Mouse (Mus musculus) hindbrain, embryonic 10.5 days (tissue): ENCODE data around the gene Lag3. TPM values are rescaled to one million over a fixed set of nuclear protein-coding genes. Genes with fewer than 3 reads are reported as not detected.

Experiments
- DNase-seq: peaks from one replicate; pipeline ENCODE4 v3.0.0-alpha.2; 2017; ENCODE audit warnings: low spot score
- H3K27ac ChIP-seq: fragments of 300-500 bp; sonication (generic); 2 replicates; pipeline ENCODE4 v1.5.1; 2016; ENCODE audit warnings: mild to moderate bottlenecking, moderate library complexity
- H3K27me3 ChIP-seq: fragments of 300-500 bp; sonication (generic); 2 replicates; pipeline ENCODE4 v1.6.1; 2016; ENCODE audit warnings: mild to moderate bottlenecking; ENCODE audit not compliant: poor library complexity, insufficient read depth, severe bottlenecking
- H3K36me3 ChIP-seq: fragments of 300-500 bp; sonication (generic); 2 replicates; pipeline ENCODE4 v1.6.1; 2016; ENCODE audit warnings: mild to moderate bottlenecking, moderate library complexity
- H3K4me1 ChIP-seq: fragments of 300-500 bp; sonication (generic); replicated peaks from 2 replicates; pipeline ENCODE4 v1.6.1; 2016; ENCODE audit warnings: mild to moderate bottlenecking
- H3K4me3 ChIP-seq: fragments of 300-500 bp; sonication (generic); 2 replicates; pipeline ENCODE4 v1.5.1; 2016; ENCODE audit warnings: mild to moderate bottlenecking, moderate library complexity
- H3K9me3 ChIP-seq: fragments of 300-500 bp; sonication (generic); 2 replicates; pipeline ENCODE4 v1.6.1; 2016; ENCODE audit warnings: mild to moderate bottlenecking, moderate library complexity
- WGBS: fragments of 180-500 bp; shearing (Covaris S2); methylation state at CpG from one replicate; pipeline ENCODE4 v1.1.7; 2016; 5-methylcytosine and 5-hydroxymethylcytosine counted together
- polyA plus RNA-seq: library from polyadenylated mRNA; unstranded; fragments of >200 nt; fragmentation: Nextera tagmentation; extraction: Ambion mirVana; gene quantifications from 2 replicates; pipeline ENCODE4 v1.2.1, GENCODE M21; 2016

The Lag3 gene
- polyA plus RNA-seq, 1 experiment from 2014 or later: 1.3 TPM

GRCm38 (mm10) chr6:124932314-124932695 is 20.8 kb upstream of the Lag3 start:
- H3K27me3 ChIP-seq: no peaks in the 10 kb centered on the region
- peaks cover 37% of the 10 kb centered on the region for H3K4me1 ChIP-seq
- WGBS: 60% methylated on average over 12 of the region's 12 CpGs
- H3K9me3 ChIP-seq: 0 out of 2 replicates have a peak, but pooled peaks cover 3% of the 10 kb centered on the region
- peaks cover 50% of the 10 kb centered on the region for H3K36me3 ChIP-seq
- DNase-seq: no peak
- peak overlapping the region; percentile 88 for H3K4me3 ChIP-seq
- peak overlapping the region; percentile 95 for H3K27ac ChIP-seq

- H3K9me3 ChIP-seq: 0 out of 2 replicates have a peak, but pooled peaks cover 3% of the 10 kb centered on the region
- H3K36me3 ChIP-seq: peaks cover 44% of the 10 kb centered on the region
- no peak for DNase-seq
- peaks cover 37% of the 10 kb centered on the region for H3K4me1 ChIP-seq
- no peaks in the 10 kb centered on the region for H3K27me3 ChIP-seq
- H3K27ac ChIP-seq: peak overlapping the region; percentile 95
- peak overlapping the region; percentile 88 for H3K4me3 ChIP-seq
- WGBS: 1% methylated on average over 48 of the region's 48 CpGs
Measured at GRCm38 (mm10) chr6:124931525-124932313, 20.2 kb upstream of the Lag3 start.

- H3K27ac ChIP-seq: peak within 1 kb of the TSS; percentile 95
- WGBS: 1% methylated on average over 58 of the region's 64 CpGs
Measured at GRCm38 (mm10) chr6:124930754-124931524, 19.4 kb upstream of the Lag3 start, which contains the start of gene Mlf2. Gene Mlf2 (plus strand): TSS chr6:124931386.

GRCm38 (mm10) chr6:124930231-124930630 is 18.7 kb upstream of the Lag3 start:
- H3K9me3 ChIP-seq: 0 out of 2 replicates have a peak, but pooled peaks cover 3% of the 10 kb centered on the region
- no peak for DNase-seq
- H3K36me3 ChIP-seq: peaks cover 29% of the 10 kb centered on the region
- peak overlapping the region; percentile 88 for H3K4me3 ChIP-seq
- 39% methylated on average over 1 of the region's 1 CpGs for WGBS
- H3K4me1 ChIP-seq: peaks cover 47% of the 10 kb centered on the region
- peak overlapping the region; percentile 95 for H3K27ac ChIP-seq
- H3K27me3 ChIP-seq: no peaks in the 10 kb centered on the region

More at GRCm38 (mm10) chr6:124930754-124931524, 19.4 kb upstream of the Lag3 start, which contains the start of gene Mlf2:
- Histone ChIP-seq H3K4me1 (peaks cover 40% of the 10 kb centered on the region), H3K4me3 (peak within 1 kb of the TSS; percentile 88), H3K9me3 (0 out of 2 replicates have a peak, but pooled peaks cover 3% of the 10 kb centered on the region), H3K36me3 (peaks cover 36% of the 10 kb centered on the region), H3K27me3 (no peaks in the 10 kb centered on the region)
- peak; percentile 98 for DNase-seq

GRCm38 (mm10) chr6:124925941-124926340 is 14.4 kb upstream of the Lag3 start:
- Histone ChIP-seq H3K4me3 (no peak overlapping the region), H3K27ac (no peak overlapping the region), H3K27me3 (no peaks in the 10 kb centered on the region), H3K9me3 (no peaks in the 10 kb centered on the region), H3K4me1 (peaks cover 39% of the 10 kb centered on the region), H3K36me3 (no peaks in the 10 kb centered on the region)
- DNase-seq: no peak
- WGBS: 62% methylated on average over 5 of the region's 5 CpGs

GRCm38 (mm10) chr6:124925173-124925793 is 13.8 kb upstream of the Lag3 start:
- no peak for DNase-seq
- H3K27me3 ChIP-seq: no peaks in the 10 kb centered on the region
- no peaks in the 10 kb centered on the region for H3K36me3 ChIP-seq
- peaks cover 43% of the 10 kb centered on the region for H3K4me1 ChIP-seq
- 40% methylated on average over 12 of the region's 12 CpGs for WGBS
- no peak overlapping the region for H3K4me3 ChIP-seq
- H3K27ac ChIP-seq: no peak overlapping the region
- no peaks in the 10 kb centered on the region for H3K9me3 ChIP-seq

- H3K4me1 ChIP-seq: peaks cover 65% of the 10 kb centered on the region
- no peaks in the 10 kb centered on the region for H3K9me3 ChIP-seq
- H3K4me3 ChIP-seq: no peak overlapping the region
- H3K27me3 ChIP-seq: no peaks in the 10 kb centered on the region
- no peaks in the 10 kb centered on the region for H3K36me3 ChIP-seq
- peak overlapping the region; percentile 100 for H3K27ac ChIP-seq
- WGBS: 82% methylated on average over 4 of the region's 4 CpGs
- no peak for DNase-seq
Measured at GRCm38 (mm10) chr6:124921539-124921938, 10.0 kb upstream of the Lag3 start.

- H3K4me1 ChIP-seq: peaks cover 69% of the 10 kb centered on the region
- H3K27me3 ChIP-seq: no peaks in the 10 kb centered on the region
- H3K36me3 ChIP-seq: peaks cover under 1% of the 10 kb centered on the region; the same call in 1 of the 2 replicates
- peak overlapping the region; percentile 100 for H3K27ac ChIP-seq
- no peak for DNase-seq
- no peaks in the 10 kb centered on the region for H3K9me3 ChIP-seq
- WGBS: 24% methylated on average over 9 of the region's 9 CpGs
- H3K4me3 ChIP-seq: peak overlapping the region; percentile 90
Measured at GRCm38 (mm10) chr6:124920318-124921085, 9.0 kb upstream of the Lag3 start.

- H3K4me3 ChIP-seq: peak within 1 kb of the TSS; percentile 90
- DNase-seq: peak; percentile 97
- peak within 1 kb of the TSS; percentile 100 for H3K27ac ChIP-seq
- H3K27me3 ChIP-seq: no peaks in the 10 kb centered on the region
- H3K9me3 ChIP-seq: no peaks in the 10 kb centered on the region
- peaks cover 70% of the 10 kb centered on the region for H3K4me1 ChIP-seq
- WGBS: under 1% methylated on average over 13 of the region's 13 CpGs
- H3K36me3 ChIP-seq: peaks cover 8% of the 10 kb centered on the region
Measured at GRCm38 (mm10) chr6:124919695-124920317, 8.3 kb upstream of the Lag3 start, which contains the start of gene Ptms. Gene Ptms (minus strand): TSS chr6:124920103.

GRCm38 (mm10) chr6:124918890-124919627 is 7.6 kb upstream of the Lag3 start:
- peak overlapping the region; percentile 100 for H3K27ac ChIP-seq
- H3K27me3 ChIP-seq: no peaks in the 10 kb centered on the region
- peaks cover 78% of the 10 kb centered on the region for H3K4me1 ChIP-seq
- peak; percentile 25 for DNase-seq
- H3K9me3 ChIP-seq: no peaks in the 10 kb centered on the region
- H3K36me3 ChIP-seq: peaks cover 15% of the 10 kb centered on the region
- peak overlapping the region; percentile 90 for H3K4me3 ChIP-seq
- 22% methylated on average over 14 of the region's 14 CpGs for WGBS

- Histone ChIP-seq H3K36me3 (peaks cover 23% of the 10 kb centered on the region), H3K4me1 (peaks cover 85% of the 10 kb centered on the region), H3K9me3 (no peaks in the 10 kb centered on the region), H3K27ac (peak overlapping the region; percentile 100), H3K27me3 (no peaks in the 10 kb centered on the region), H3K4me3 (peak overlapping the region; percentile 90)
- no peak for DNase-seq
- 4% methylated on average over 7 of the region's 7 CpGs for WGBS
Measured at GRCm38 (mm10) chr6:124918331-124918690, 6.8 kb upstream of the Lag3 start.
